Comparison of ENCODE assay signal across 13 mouse cellular contexts in genomic region chr6:145158619-145159018, GRCm38 (mm10). TPM values are rescaled to one million over a fixed set of nuclear protein-coding genes. Genes with fewer than 3 reads are reported as not detected.
DNase-seq lines count a peak whose midpoint lies in the region; ATAC-seq and TF ChIP-seq lines count a peak whose summit lies in the region.
"Had no signal": no experiment of that assay in that cellular context is flagged by ENCODE, and none has a peak within 500 bp of the region (broad histone marks: within the 10 kb centered on the region; RNA-seq: fewer than 3 reads in every experiment).

No protein-coding gene starts in this region.

- no peak for DNase-seq in liver, embryonic 14.5 days (ENCODE audit: low read depth in 3 of 3, low spot score in 3 of 3)
- DNase-seq in liver, embryonic 11.5 days (ENCODE audit: low spot score), result no peak
- peak; percentile 31 for DNase-seq in thymus, postnatal 4 days
- DNase-seq in layer of hippocampus, adult 11-12 months (ENCODE audit: low spot score), result no peak
- DNase-seq in forebrain, embryonic 14.5 days (ENCODE audit: low spot score), result no peak
- DNase-seq: cerebellum, adult 9-11 months; heart, postnatal 4 days; kidney, adult 2 months had no signal

- no peaks in the 10 kb centered on the region for H3K36me3 ChIP-seq in liver, embryonic 14.5 days (replicated peaks; ENCODE audit: control insufficient read depth, insufficient read depth, low read depth)
- H3K36me3 ChIP-seq in liver, embryonic 11.5 days (ENCODE audit: control insufficient read depth, insufficient read depth, low read length), result no peaks in the 10 kb centered on the region; the same call in 1 of the 2 replicates
- no peaks in the 10 kb centered on the region for H3K36me3 ChIP-seq in ES-Bruce4 (ENCODE audit: control insufficient read depth, insufficient read depth, low read length, poor library complexity, severe bottlenecking)
- no peaks in the 10 kb centered on the region for H3K36me3 ChIP-seq in forebrain, embryonic 14.5 days (ENCODE audit: control insufficient read depth, insufficient read depth, low read length)
- H3K36me3 ChIP-seq: G1E; liver, embryonic 15.5 days had no signal

- H3K4me1 ChIP-seq in liver, embryonic 14.5 days (replicated peaks; ENCODE audit: control insufficient read depth in 2 of 2, insufficient read depth in 2 of 2, low read length in 1 of 2), result no peaks in the 10 kb centered on the region
- no peaks in the 10 kb centered on the region for H3K4me1 ChIP-seq in liver, embryonic 11.5 days (replicated peaks; ENCODE audit: control insufficient read depth, insufficient read depth, low read length)
- H3K4me1 ChIP-seq in ES-Bruce4 (ENCODE audit: control insufficient read depth, insufficient read depth, low read length), result no peaks in the 10 kb centered on the region
- no peaks in the 10 kb centered on the region for H3K4me1 ChIP-seq in forebrain, embryonic 14.5 days (ENCODE audit: control insufficient read depth, insufficient read depth, low read length)
- H3K4me1 ChIP-seq: liver, embryonic 15.5 days had no signal

- ATAC-seq in liver, embryonic 14.5 days (ENCODE audit: insufficient read depth), result no peak
- no peak for ATAC-seq in liver, embryonic 11.5 days (replicated peaks; ENCODE audit: low FRiP score)
- ATAC-seq in megakaryocyte, adult 5-6 weeks (ENCODE audit: poor library complexity, severe bottlenecking), result peak; percentile 67
- no peak for ATAC-seq in forebrain, embryonic 14.5 days

- H3K9ac ChIP-seq in liver, embryonic 14.5 days (replicated peaks), result no peak overlapping the region
- no peak overlapping the region for H3K9ac ChIP-seq in liver, embryonic 11.5 days (ENCODE audit: low read depth, low read length)
- no peak overlapping the region for H3K9ac ChIP-seq in ES-Bruce4 (ENCODE audit: low read depth, poor library complexity, severe bottlenecking)
- no peak overlapping the region for H3K9ac ChIP-seq in forebrain, embryonic 14.5 days (ENCODE audit: low read length)
- H3K9ac ChIP-seq: liver, embryonic 15.5 days had no signal

- no peaks in the 10 kb centered on the region for H3K27me3 ChIP-seq in liver, embryonic 14.5 days (ENCODE audit: control insufficient read depth, insufficient read depth, low read length)
- no peaks in the 10 kb centered on the region for H3K27me3 ChIP-seq in liver, embryonic 11.5 days (replicated peaks; ENCODE audit: control insufficient read depth, insufficient read depth, low read length)
- no peaks in the 10 kb centered on the region for H3K27me3 ChIP-seq in ES-Bruce4 (ENCODE audit: control insufficient read depth, insufficient read depth, low read length, poor library complexity, severe bottlenecking)
- no peaks in the 10 kb centered on the region for H3K27me3 ChIP-seq in forebrain, embryonic 14.5 days (replicated peaks; ENCODE audit: control insufficient read depth, insufficient read depth, low read length)
- H3K27me3 ChIP-seq: liver, embryonic 15.5 days had no signal

- no peak overlapping the region for H3K4me2 ChIP-seq in liver, embryonic 14.5 days (ENCODE audit: low read depth)
- H3K4me2 ChIP-seq in liver, embryonic 11.5 days, result no peak overlapping the region
- no peak overlapping the region for H3K4me2 ChIP-seq in forebrain, embryonic 14.5 days (ENCODE audit: low read length)
- H3K4me2 ChIP-seq: liver, embryonic 15.5 days had no signal

- no peak overlapping the region for H3K27ac ChIP-seq in liver, embryonic 14.5 days
- no peak overlapping the region for H3K27ac ChIP-seq in liver, embryonic 11.5 days (ENCODE audit: low read depth, low read length)
- H3K27ac ChIP-seq in ES-Bruce4 (ENCODE audit: insufficient read depth, low read length), result no peak overlapping the region
- H3K27ac ChIP-seq in forebrain, embryonic 14.5 days (ENCODE audit: low read depth, low read length), result no peak overlapping the region
- H3K27ac ChIP-seq: liver, embryonic 15.5 days; macrophage had no signal

- no peak for TF ChIP-seq EP300 in liver, embryonic 14.5 days (IDR thresholded peaks at IDR 0.05; ENCODE audit: low read depth)
- TF ChIP-seq EP300 in ES-Bruce4 (IDR thresholded peaks at IDR 0.05; ENCODE audit: insufficient read depth, low read depth, low read length), result no peak

- 48% methylated on average over 4 of the region's 4 CpGs for WGBS in liver, embryonic 14.5 days (ENCODE audit: insufficient replicate concordance)
- 74% methylated on average over 4 of the region's 4 CpGs for WGBS in liver, embryonic 11.5 days
- WGBS in forebrain, embryonic 14.5 days, result 74% methylated on average over 4 of the region's 4 CpGs

- no peak for TF ChIP-seq POLR2A in ES-Bruce4 (IDR thresholded peaks at IDR 0.05; ENCODE audit: insufficient read depth, low read length)

- 0 out of 2 replicates have a peak, but pooled peaks have one; percentile 5 for TF ChIP-seq CTCF in liver, embryonic 14.5 days (IDR thresholded peaks at IDR 0.05; ENCODE audit: low read depth)
- peak; percentile 2 for TF ChIP-seq CTCF in ES-Bruce4 (IDR thresholded peaks at IDR 0.05; ENCODE audit: low read depth, low read length)

- no peaks in the 10 kb centered on the region for H3K9me3 ChIP-seq in liver, embryonic 14.5 days (ENCODE audit: control insufficient read depth, low read length)
- H3K9me3 ChIP-seq in liver, embryonic 11.5 days (ENCODE audit: control insufficient read depth, low read length), result no peaks in the 10 kb centered on the region
- no peaks in the 10 kb centered on the region for H3K9me3 ChIP-seq in ES-Bruce4 (replicated peaks; ENCODE audit: control insufficient read depth, insufficient read depth, low read length, poor library complexity, severe bottlenecking)
- H3K9me3 ChIP-seq in forebrain, embryonic 14.5 days (replicated peaks; ENCODE audit: control insufficient read depth, low read length), result no peaks in the 10 kb centered on the region
- H3K9me3 ChIP-seq: liver, embryonic 15.5 days had no signal

- no peak overlapping the region for H3K4me3 ChIP-seq in liver, embryonic 14.5 days (ENCODE audit: insufficient read depth in 1 of 2, low read depth in 2 of 2, low read length in 2 of 2)
- no peak overlapping the region for H3K4me3 ChIP-seq in liver, embryonic 11.5 days (ENCODE audit: low read depth, low read length)
- no peak overlapping the region for H3K4me3 ChIP-seq in ES-Bruce4 (ENCODE audit: low read depth, low read length)
- H3K4me3 ChIP-seq in forebrain, embryonic 14.5 days (ENCODE audit: low read depth, low read length), result no peak overlapping the region
- H3K4me3 ChIP-seq: liver, embryonic 15.5 days had no signal

RNA-seq across cellular contexts. Expression of gene Lrmp, which starts 43.2 kb away (rescaled TPM):
- 8.3 and 10.9 TPM in 2 replicates for polyA plus RNA-seq in liver, embryonic 14.5 days (2012; rRNA removed)
- polyA plus RNA-seq in liver, embryonic 14.5 days (2014; fragmentation: Nextera tagmentation; extraction: Ambion mirVana), result 7.3 and 9.8 TPM in 2 replicates
- 27.1 and 28.8 TPM in 2 replicates for polyA plus RNA-seq in liver, embryonic 11.5 days (2014; fragmentation: Nextera tagmentation; extraction: Ambion mirVana)
- polyA plus RNA-seq in ES-Bruce4 (2011; ENCODE audit: insufficient read depth, insufficient read length, low read depth, missing spikeins), result 0.91 and 1.1 TPM in 2 replicates
- total RNA-seq in megakaryocyte, adult 5-6 weeks (2015), result 41.7 and 44.5 TPM in 2 replicates
- total RNA-seq in megakaryocyte, adult 5-6 weeks (2017), result 87.5 and 92.7 TPM in 2 replicates
- 0.58 and 1.1 TPM in 2 replicates for polyA plus RNA-seq in forebrain, embryonic 14.5 days (2014; fragmentation: Nextera tagmentation; extraction: Ambion mirVana)

RNA-seq across cellular contexts. Expression of gene Casc1, which starts 52.2 kb away (rescaled TPM):
- 0.19 and 0.28 TPM in 2 replicates for polyA plus RNA-seq in liver, embryonic 14.5 days (2012; rRNA removed)
- 0.09 and 0.13 TPM in 2 replicates for polyA plus RNA-seq in liver, embryonic 14.5 days (2014; fragmentation: Nextera tagmentation; extraction: Ambion mirVana)
- 0.22 and 0.40 TPM in 2 replicates for polyA plus RNA-seq in liver, embryonic 11.5 days (2014; fragmentation: Nextera tagmentation; extraction: Ambion mirVana)
- 0.55 and 1.1 TPM in 2 replicates for polyA plus RNA-seq in ES-Bruce4 (2011; ENCODE audit: insufficient read depth, insufficient read length, low read depth, missing spikeins)
- total RNA-seq in megakaryocyte, adult 5-6 weeks (2015), result 0.52 and 1.3 TPM in 2 replicates
- total RNA-seq in megakaryocyte, adult 5-6 weeks (2017), result 0.28 and 0.55 TPM in 2 replicates
- 1.0 and 1.1 TPM in 2 replicates for polyA plus RNA-seq in forebrain, embryonic 14.5 days (2014; fragmentation: Nextera tagmentation; extraction: Ambion mirVana)
- polyA plus RNA-seq: G1E had no signal

RNA-seq across cellular contexts. Expression of gene Etfrf1, which starts 52.3 kb away (rescaled TPM):
- 5.2 and 7.2 TPM in 2 replicates for polyA plus RNA-seq in liver, embryonic 14.5 days (2012; rRNA removed)
- 12.3 and 13.3 TPM in 2 replicates for polyA plus RNA-seq in liver, embryonic 14.5 days (2014; fragmentation: Nextera tagmentation; extraction: Ambion mirVana)
- 23.1 and 24.8 TPM in 2 replicates for polyA plus RNA-seq in liver, embryonic 11.5 days (2014; fragmentation: Nextera tagmentation; extraction: Ambion mirVana)
- polyA plus RNA-seq in ES-Bruce4 (2011; ENCODE audit: insufficient read depth, insufficient read length, low read depth, missing spikeins), result 24.6 and 28.6 TPM in 2 replicates
- total RNA-seq in megakaryocyte, adult 5-6 weeks (2015), result 28.2 and 30.7 TPM in 2 replicates
- total RNA-seq in megakaryocyte, adult 5-6 weeks (2017), result 23.4 and 24.1 TPM in 2 replicates
- polyA plus RNA-seq in forebrain, embryonic 14.5 days (2014; fragmentation: Nextera tagmentation; extraction: Ambion mirVana), result 23.2 and 26.6 TPM in 2 replicates
